Mouse (Mus musculus): ENCODE measurements at regions not wholly inside any gene's neighbourhood (a gene's known extent, or its start where the extent isn't known, plus 50 kb on each side); places are given as distances from the start of the nearest gene placed in this dataset.

- no peak for ATAC-seq (ENCODE audit: poor library complexity, severe bottlenecking)
These were observed 176.4 kb upstream of the Gjb5 start for GRCm38 (mm10) chr4:127534411-127534810.

- ATAC-seq (ENCODE audit: poor library complexity, severe bottlenecking) = no peak
These were observed 175.7 kb upstream of the Gjb5 start for GRCm38 (mm10) chr4:127533726-127534125.

- no peak for ATAC-seq (ENCODE audit: poor library complexity, severe bottlenecking)
These were observed 172.8 kb upstream of the Gjb5 start for GRCm38 (mm10) chr4:127530779-127531178.

GRCm38 (mm10) chr4:127522151-127522550 lies 164.2 kb upstream of the Gjb5 start:
- ATAC-seq (ENCODE audit: poor library complexity, severe bottlenecking) = no peak

- no peak for ATAC-seq (ENCODE audit: poor library complexity, severe bottlenecking)
These were observed 160.0 kb upstream of the Gjb5 start for GRCm38 (mm10) chr4:127517978-127518377.

- no peak for ATAC-seq (ENCODE audit: poor library complexity, severe bottlenecking)
These were observed 159.6 kb upstream of the Gjb5 start for GRCm38 (mm10) chr4:127517539-127517938.

- ATAC-seq (ENCODE audit: poor library complexity, severe bottlenecking) = no peak
These were observed 152.0 kb upstream of the Gjb5 start for GRCm38 (mm10) chr4:127509936-127510335.

GRCm38 (mm10) chr4:127502621-127503020 lies 144.6 kb upstream of the Gjb5 start:
- no peak for ATAC-seq (ENCODE audit: poor library complexity, severe bottlenecking)

GRCm38 (mm10) chr4:127501881-127502280 lies 143.9 kb upstream of the Gjb5 start:
- ATAC-seq (ENCODE audit: poor library complexity, severe bottlenecking) = no peak

- ATAC-seq (ENCODE audit: poor library complexity, severe bottlenecking) = no peak
These were observed 129.2 kb upstream of the Gjb5 start for GRCm38 (mm10) chr4:127487016-127487780.

GRCm38 (mm10) chr4:127485238-127485637 lies 127.3 kb upstream of the Gjb5 start:
- ATAC-seq (ENCODE audit: poor library complexity, severe bottlenecking) = no peak

- no peak for ATAC-seq (ENCODE audit: poor library complexity, severe bottlenecking)
These were observed 124.5 kb upstream of the Gjb5 start for GRCm38 (mm10) chr4:127482461-127482860.

- no peak for ATAC-seq (ENCODE audit: poor library complexity, severe bottlenecking)
These were observed 122.4 kb upstream of the Gjb5 start for GRCm38 (mm10) chr4:127480339-127480738.

GRCm38 (mm10) chr4:127469877-127470276 lies 111.9 kb upstream of the Gjb5 start:
- peak; percentile 80 for ATAC-seq (ENCODE audit: poor library complexity, severe bottlenecking)

- ATAC-seq (ENCODE audit: poor library complexity, severe bottlenecking) = no peak
These were observed 96.6 kb upstream of the Gjb5 start for GRCm38 (mm10) chr4:127454511-127455119.

- ATAC-seq (ENCODE audit: poor library complexity, severe bottlenecking) = no peak
These were observed 94.1 kb upstream of the Gjb5 start for GRCm38 (mm10) chr4:127452081-127452480.

- no peak for ATAC-seq (ENCODE audit: poor library complexity, severe bottlenecking)
These were observed 87.3 kb upstream of the Gjb5 start for GRCm38 (mm10) chr4:127445300-127445699.

GRCm38 (mm10) chr4:127444056-127444455 lies 86.1 kb upstream of the Gjb5 start:
- ATAC-seq (ENCODE audit: poor library complexity, severe bottlenecking) = no peak

GRCm38 (mm10) chr4:127442001-127442400 lies 84.0 kb upstream of the Gjb5 start:
- ATAC-seq (ENCODE audit: poor library complexity, severe bottlenecking) = no peak

- no peak for ATAC-seq (ENCODE audit: poor library complexity, severe bottlenecking)
These were observed 82.6 kb upstream of the Gjb5 start for GRCm38 (mm10) chr4:127440602-127441001.

- ATAC-seq (ENCODE audit: poor library complexity, severe bottlenecking) = peak; percentile 47; the same call in 1 of the 2 replicates
These were observed 77.1 kb upstream of the Gjb5 start for GRCm38 (mm10) chr4:127435076-127435475.

GRCm38 (mm10) chr4:127430237-127430636 lies 72.3 kb upstream of the Gjb5 start:
- no peak for ATAC-seq (ENCODE audit: poor library complexity, severe bottlenecking)

All from megakaryocyte, adult 5-6 weeks (primary cell).